Mouse (Mus musculus) limb, embryonic 11.5 days (tissue): Measurements from ENCODE around the gene H1fnt. TPM values are rescaled to one million over a fixed set of nuclear protein-coding genes. Genes with fewer than 3 reads are reported as not detected.

Experiments used
- ATAC-seq: fragments of 200-750 bp; cut with Nextera tagmentation; 2 replicates; pipeline ENCODE4 v1.8.0; 2017; ENCODE audit warnings: low read depth; ENCODE audit not compliant: insufficient number of reproducible peaks, low FRiP score, low TSS enrichment
- DNase-seq: peaks from one replicate; pipeline ENCODE4 v3.0.0-alpha.2; 2015; ENCODE audit warnings: low spot score
- H3K27ac ChIP-seq: fragments of 300-500 bp; sonication (generic); replicated peaks from 2 replicates; pipeline ENCODE4 v1.5.1; 2014; ENCODE audit warnings: low read depth, mild to moderate bottlenecking, low read length
- H3K27me3 ChIP-seq: fragments of 300-500 bp; sonication (generic); 2 replicates; pipeline ENCODE4 v1.6.1; 2014; ENCODE audit warnings: mild to moderate bottlenecking, low read length, mixed read lengths; ENCODE audit not compliant: control insufficient read depth, insufficient read depth
- H3K36me3 ChIP-seq: fragments of 300-500 bp; sonication (generic); 2 replicates; pipeline ENCODE4 v1.6.1; 2014; ENCODE audit warnings: mild to moderate bottlenecking, low read length, moderate library complexity, mixed read lengths; ENCODE audit not compliant: control insufficient read depth, insufficient read depth
- H3K4me1 ChIP-seq: fragments of 300-500 bp; sonication (generic); 2 replicates; pipeline ENCODE4 v1.6.1; 2014; ENCODE audit warnings: low read length, mixed read lengths; ENCODE audit not compliant: control insufficient read depth, insufficient read depth
- H3K4me2 ChIP-seq: fragments of 300-500 bp; sonication (generic); 2 replicates; pipeline ENCODE4 v1.6.1; 2014; ENCODE audit warnings: low read depth, mild to moderate bottlenecking, moderate library complexity; ENCODE audit not compliant: severe bottlenecking
- H3K4me3 ChIP-seq: fragments of 300-500 bp; sonication (generic); 2 replicates; pipeline ENCODE4 v1.5.1; 2014; ENCODE audit warnings: low read depth, low read length
- H3K9ac ChIP-seq: fragments of 300-500 bp; sonication (generic); 2 replicates; pipeline ENCODE4 v1.6.1; 2014; ENCODE audit warnings: mild to moderate bottlenecking, low read length
- H3K9me3 ChIP-seq: fragments of 300-500 bp; sonication (generic); 2 replicates; pipeline ENCODE4 v1.6.1; 2016; ENCODE audit warnings: low read length; ENCODE audit not compliant: control insufficient read depth
- WGBS: fragments of 180-500 bp; shearing (Covaris S2); extraction: QIAGEN DNeasy Blood & Tissue Kit; methylation state at CpG from one replicate; pipeline ENCODE4 v1.1.7; 2014; 5-methylcytosine and 5-hydroxymethylcytosine counted together
- polyA plus RNA-seq: library from polyadenylated mRNA; unstranded; fragments of >200 nt; fragmentation: Nextera tagmentation; extraction: Ambion mirVana; gene quantifications from 2 replicates; pipeline ENCODE4 v1.2.1, GENCODE M21; 2014

Gene H1fnt
- polyA plus RNA-seq, 1 experiment from 2014 or later = not detected

DNA sequence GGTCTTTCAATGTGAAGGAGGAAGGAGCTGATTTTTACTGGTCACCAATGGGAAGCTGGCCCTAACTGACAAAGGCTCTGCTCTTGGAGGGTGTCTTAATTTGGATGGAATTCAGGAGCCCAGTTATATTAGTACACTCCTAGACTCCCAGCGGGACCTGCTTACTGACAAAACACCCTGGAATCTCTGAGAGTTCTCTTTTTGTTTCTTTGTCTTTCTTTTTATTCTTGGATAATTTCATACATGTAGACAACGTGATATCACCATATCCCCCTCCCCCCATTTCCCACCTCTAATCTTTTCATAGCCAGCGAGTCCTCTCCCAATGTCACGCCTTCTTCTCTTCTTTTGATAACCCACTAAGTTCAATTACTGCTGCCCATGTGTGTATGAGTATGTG lies 22.7 kb downstream of the H1fnt start, which contains the start of gene Olfr286:
Gene Olfr286 (minus strand): TSS at position 101 of the 400 bp plus-strand sequence.
- H3K27ac ChIP-seq = no peak within 1 kb of the TSS
- H3K36me3 ChIP-seq = no peaks in the 10 kb centered on the region
- no peak for DNase-seq
- 88% methylated on average over 4 of the region's 4 CpGs for WGBS
- no peak within 1 kb of the TSS for H3K4me3 ChIP-seq
- H3K9ac ChIP-seq = no peak within 1 kb of the TSS
- no peaks in the 10 kb centered on the region for H3K27me3 ChIP-seq
- no peaks in the 10 kb centered on the region for H3K9me3 ChIP-seq
- H3K4me1 ChIP-seq = no peaks in the 10 kb centered on the region
- no peak within 1 kb of the TSS for H3K4me2 ChIP-seq
- no peak for ATAC-seq

DNA sequence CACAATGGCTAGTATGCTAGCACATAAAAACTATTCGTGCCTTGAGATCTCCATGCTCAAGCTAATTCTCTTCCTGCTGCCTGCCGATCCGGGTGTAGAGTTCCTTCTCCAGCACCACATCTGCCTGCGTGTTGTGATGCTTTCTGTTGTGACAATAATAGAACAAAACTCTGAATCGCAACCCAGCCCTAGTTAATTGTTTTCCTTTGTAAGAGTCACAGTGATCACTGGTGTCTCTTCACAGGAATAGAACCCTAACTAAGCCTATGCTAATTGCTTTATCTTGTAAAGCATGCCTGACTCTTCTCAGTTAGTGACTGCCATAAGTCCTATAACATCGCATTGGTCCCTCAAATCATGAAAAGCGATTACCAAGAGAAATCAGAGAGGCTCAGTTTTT lies 31.0 kb downstream of the H1fnt start:
- H3K27ac ChIP-seq = no peak overlapping the region
- H3K9me3 ChIP-seq = no peaks in the 10 kb centered on the region
- H3K4me2 ChIP-seq = no peak overlapping the region
- no peak for ATAC-seq
- no peak overlapping the region for H3K4me3 ChIP-seq
- H3K9ac ChIP-seq = no peak overlapping the region
- DNase-seq = no peak
- no peaks in the 10 kb centered on the region for H3K4me1 ChIP-seq
- 74% methylated on average over 7 of the region's 7 CpGs for WGBS
- H3K27me3 ChIP-seq = no peaks in the 10 kb centered on the region
- no peaks in the 10 kb centered on the region for H3K36me3 ChIP-seq

DNA sequence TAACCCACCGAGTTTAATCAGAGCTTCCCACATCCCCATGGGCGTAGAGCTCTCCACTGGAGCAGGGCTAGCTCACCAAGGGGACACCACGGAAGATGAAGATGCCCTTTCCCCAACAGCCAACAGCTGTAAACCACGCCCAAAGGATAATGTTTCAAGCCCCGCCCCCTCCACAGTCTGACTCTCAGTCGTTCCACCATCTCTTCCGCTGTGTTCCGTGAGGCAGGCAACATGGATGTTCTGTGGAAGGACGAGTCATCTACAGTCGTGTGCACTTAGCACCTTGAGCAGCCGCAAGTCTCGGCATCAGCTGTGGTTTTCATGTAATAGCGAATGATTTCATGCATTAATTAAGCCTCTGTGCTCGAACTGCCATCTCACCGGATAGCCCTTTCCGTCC lies 31.5 kb downstream of the H1fnt start:
- Histone ChIP-seq H3K4me2 (no peak overlapping the region), H3K27ac (no peak overlapping the region), H3K27me3 (no peaks in the 10 kb centered on the region), H3K4me3 (no peak overlapping the region), H3K9ac (no peak overlapping the region), H3K9me3 (no peaks in the 10 kb centered on the region), H3K36me3 (no peaks in the 10 kb centered on the region), H3K4me1 (no peaks in the 10 kb centered on the region)
- ATAC-seq (no peak), DNase-seq (no peak)
- 40% methylated on average over 16 of the region's 16 CpGs for WGBS

- Histone ChIP-seq H3K4me2 (no peak overlapping the region), H3K9me3 (no peaks in the 10 kb centered on the region), H3K27ac (no peak overlapping the region), H3K36me3 (no peaks in the 10 kb centered on the region), H3K9ac (no peak overlapping the region), H3K27me3 (no peaks in the 10 kb centered on the region), H3K4me1 (no peaks in the 10 kb centered on the region), H3K4me3 (no peak overlapping the region)
- ATAC-seq (no peak), DNase-seq (no peak)
Measured at GRCm38 (mm10) chr15:98222377-98222776, 34.7 kb downstream of the H1fnt start.

- WGBS = 80% methylated on average over 4 of the region's 4 CpGs
- Histone ChIP-seq H3K9ac (no peak within 1 kb of the TSS), H3K4me3 (no peak within 1 kb of the TSS), H3K4me2 (no peak within 1 kb of the TSS), H3K27ac (no peak within 1 kb of the TSS), H3K4me1 (no peaks in the 10 kb centered on the region), H3K9me3 (no peaks in the 10 kb centered on the region), H3K27me3 (no peaks in the 10 kb centered on the region), H3K36me3 (no peaks in the 10 kb centered on the region)
- no peak for ATAC-seq
- no peak for DNase-seq
Measured at GRCm38 (mm10) chr15:98220877-98221276, 36.2 kb downstream of the H1fnt start, which contains the start of the genes Gm44579 and Olfr287. TSS of gene Gm44579 (minus strand) at chr15:98220977. TSS of gene Olfr287 (minus strand) at chr15:98221056.

DNA sequence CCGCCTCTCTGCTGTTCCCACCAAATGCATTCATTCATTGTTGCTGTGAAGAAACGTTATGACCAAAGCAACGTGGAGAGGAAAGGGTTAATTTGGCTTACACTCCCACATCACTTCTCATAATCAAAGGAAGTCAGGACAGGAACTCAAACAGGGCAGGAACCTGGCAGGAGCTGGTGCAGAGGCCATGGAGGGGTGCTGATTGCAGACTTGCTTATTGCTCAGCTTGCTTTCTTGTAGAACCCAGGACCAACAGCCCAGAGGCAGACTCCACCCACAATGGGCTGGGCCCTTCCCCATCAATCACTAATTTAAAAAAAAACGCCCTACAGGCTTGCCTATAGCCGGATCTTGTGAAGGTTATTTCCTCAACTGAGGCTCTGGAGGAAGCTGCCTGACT lies 43.0 kb downstream of the H1fnt start:
- H3K9me3 ChIP-seq = no peaks in the 10 kb centered on the region
- DNase-seq = no peak
- H3K4me1 ChIP-seq = no peaks in the 10 kb centered on the region
- H3K36me3 ChIP-seq = no peaks in the 10 kb centered on the region
- H3K4me2 ChIP-seq = no peak overlapping the region
- H3K9ac ChIP-seq = no peak overlapping the region
- no peak overlapping the region for H3K4me3 ChIP-seq
- 76% methylated on average over 5 of the region's 5 CpGs for WGBS
- H3K27me3 ChIP-seq = no peaks in the 10 kb centered on the region
- ATAC-seq = no peak
- no peak overlapping the region for H3K27ac ChIP-seq

- H3K27me3 ChIP-seq = no peaks in the 10 kb centered on the region
- no peak for DNase-seq
- no peaks in the 10 kb centered on the region for H3K4me1 ChIP-seq
- H3K27ac ChIP-seq = no peak overlapping the region
- H3K9ac ChIP-seq = no peak overlapping the region
- no peak overlapping the region for H3K4me2 ChIP-seq
- H3K9me3 ChIP-seq = no peaks in the 10 kb centered on the region
- H3K4me3 ChIP-seq = no peak overlapping the region
- WGBS = 80% methylated on average over 5 of the region's 5 CpGs
- no peak for ATAC-seq
- no peaks in the 10 kb centered on the region for H3K36me3 ChIP-seq
Measured at GRCm38 (mm10) chr15:98213336-98213870, 43.7 kb downstream of the H1fnt start.

DNA sequence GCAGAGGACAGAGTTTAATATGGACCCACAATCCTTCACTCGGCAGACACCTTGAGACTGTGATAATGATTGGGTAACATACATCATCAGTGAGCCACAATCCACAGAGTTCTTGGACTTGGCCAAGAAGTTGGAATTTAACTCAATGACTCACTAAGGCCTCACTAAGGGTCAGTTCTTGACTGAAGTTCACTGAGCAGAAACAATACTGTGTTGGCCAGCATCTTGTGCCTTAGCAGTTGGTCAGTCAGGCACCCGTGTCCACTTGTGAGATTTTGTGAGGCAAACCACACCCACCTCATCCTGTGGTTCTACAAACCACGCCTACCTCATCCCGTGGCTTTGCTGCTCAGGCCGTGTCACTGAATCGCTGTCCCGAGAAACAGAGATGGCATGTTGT lies 47.4 kb downstream of the H1fnt start:
- Histone ChIP-seq H3K27me3 (no peaks in the 10 kb centered on the region), H3K4me3 (no peak overlapping the region), H3K9ac (no peak overlapping the region), H3K4me2 (no peak overlapping the region), H3K9me3 (no peaks in the 10 kb centered on the region), H3K27ac (no peak overlapping the region), H3K36me3 (no peaks in the 10 kb centered on the region), H3K4me1 (no peaks in the 10 kb centered on the region)
- ATAC-seq = no peak
- no peak for DNase-seq
- 85% methylated on average over 7 of the region's 7 CpGs for WGBS
